In genomic region chr6:115544442-115544970, GRCm38 (mm10) we compare ENCODE assay signal across 8 mouse cellular contexts. TPM values are rescaled to one million over a fixed set of nuclear protein-coding genes. Genes with fewer than 3 reads are reported as not detected.
DNase-seq lines count a peak whose midpoint lies in the region; ATAC-seq and TF ChIP-seq lines count a peak whose summit lies in the region.

TSS of gene Tsen2 (plus strand) at chr6:115544664.

- peak within 1 kb of the TSS; percentile 79 for H3K4me2 ChIP-seq in lung, postnatal 0 days (replicated peaks; ENCODE audit: low read depth, low read length)

- peak within 1 kb of the TSS; percentile 56 for H3K9ac ChIP-seq in lung, postnatal 0 days (replicated peaks; ENCODE audit: low read depth)

- WGBS in hindbrain, embryonic 10.5 days, result under 1% methylated on average over 38 of the region's 38 CpGs
- 3% methylated on average over 35 of the region's 38 CpGs for WGBS in lung, postnatal 0 days

- H3K9me3 ChIP-seq in hindbrain, embryonic 10.5 days, result no peaks in the 10 kb centered on the region
- no peaks in the 10 kb centered on the region for H3K9me3 ChIP-seq in lung, postnatal 0 days (ENCODE audit: low read length)

- no peak for TF ChIP-seq EP300 in lung, postnatal 0 days (IDR thresholded peaks at IDR 0.05)

- peaks cover 20% of the 10 kb centered on the region for H3K4me1 ChIP-seq in hindbrain, embryonic 10.5 days (replicated peaks)
- no peaks in the 10 kb centered on the region for H3K4me1 ChIP-seq in lung, postnatal 0 days (ENCODE audit: insufficient read depth, low read depth, low read length)

- peak; percentile 51 for TF ChIP-seq CTCF in lung, postnatal 0 days (IDR thresholded peaks at IDR 0.05)

- peak; percentile 81 for DNase-seq in MEL-GATA-1-ER (ENCODE audit: extremely low read depth, low read depth)
- peak; percentile 96 for DNase-seq in cerebellum, adult 8-10 months
- DNase-seq in hindbrain, embryonic 10.5 days (ENCODE audit: low spot score), result peak; percentile 98
- DNase-seq in layer of hippocampus, adult 9-11 months, result peak; percentile 97
- peak; percentile 97 for DNase-seq in lung, postnatal 0 days (ENCODE audit: low spot score)
- DNase-seq in ovary, postnatal 14 days (ENCODE audit: low spot score), result peak; percentile 95
- DNase-seq in thymus, postnatal 14 days, result peak; percentile 97

- no peaks in the 10 kb centered on the region for H3K27me3 ChIP-seq in hindbrain, embryonic 10.5 days (ENCODE audit: insufficient read depth, poor library complexity, severe bottlenecking)
- no peaks in the 10 kb centered on the region for H3K27me3 ChIP-seq in lung, postnatal 0 days (replicated peaks; ENCODE audit: insufficient read depth, low read length)

- H3K36me3 ChIP-seq in hindbrain, embryonic 10.5 days, result peaks cover 21% of the 10 kb centered on the region
- H3K36me3 ChIP-seq in lung, postnatal 0 days (ENCODE audit: insufficient read depth, low read length), result no peaks in the 10 kb centered on the region

- ATAC-seq in frontal cortex, adult (ENCODE audit: low TSS enrichment), result peak; percentile 92
- peak; percentile 95 for ATAC-seq in lung, postnatal 0 days

- H3K4me3 ChIP-seq in hindbrain, embryonic 10.5 days, result peak within 1 kb of the TSS; percentile 79
- peak within 1 kb of the TSS; percentile 57 for H3K4me3 ChIP-seq in lung, postnatal 0 days (ENCODE audit: low read depth, low read length)

- H3K27ac ChIP-seq in hindbrain, embryonic 10.5 days, result peak within 1 kb of the TSS; percentile 92
- H3K27ac ChIP-seq in lung, postnatal 0 days (ENCODE audit: low read length), result peak within 1 kb of the TSS; percentile 26; the same call in 1 of the 2 replicates

RNA-seq across cellular contexts. Expression of gene Tsen2, which starts in this region (rescaled TPM):
- polyA plus RNA-seq in hindbrain, embryonic 10.5 days (2016; fragmentation: Nextera tagmentation; extraction: Ambion mirVana), result 32.7 and 34.6 TPM in 2 replicates
- 8.7 and 9.6 TPM in 2 replicates for polyA plus RNA-seq in lung, postnatal 0 days (2015; fragmentation: Nextera tagmentation; extraction: Ambion mirVana)

Comparison
In these comparisons a context has a peak if more than half of its experiments do, and no peak if none do; other contexts are left out.
1. Peak in every context shown above with its lines: DNase-seq, ATAC-seq, H3K4me3 ChIP-seq and H3K27ac ChIP-seq.